Mouse (Mus musculus) limb, embryonic 13.5 days (tissue): ENCODE data around the gene Ano8. TPM values are rescaled to one million over a fixed set of nuclear protein-coding genes. Genes with fewer than 3 reads are reported as not detected.
A peak's percentile ranks its signal among the peaks of the same experiment; 100 is the strongest.

ENCODE experiments used
- ATAC-seq: fragments of 200-750 bp; cut with Nextera tagmentation; 2 replicates; pipeline ENCODE4 v1.8.0; 2017; ENCODE audit warnings: low read depth, moderate number of reproducible peaks, moderate TSS enrichment; ENCODE audit not compliant: low FRiP score
- H3K27ac ChIP-seq: fragments of 300-500 bp; sonication (generic); 2 replicates; pipeline ENCODE4 v1.5.1; 2015; ENCODE audit warnings: inconsistent platforms, mild to moderate bottlenecking, moderate library complexity
- H3K27me3 ChIP-seq: fragments of 300-500 bp; sonication (generic); 2 replicates; pipeline ENCODE4 v1.6.1; 2015; ENCODE audit warnings: mild to moderate bottlenecking, inconsistent platforms
- H3K36me3 ChIP-seq: fragments of 300-500 bp; sonication (generic); 2 replicates; pipeline ENCODE4 v1.6.1; 2015; ENCODE audit warnings: inconsistent platforms, mild to moderate bottlenecking, moderate library complexity
- H3K4me1 ChIP-seq: fragments of 300-500 bp; sonication (generic); 2 replicates; pipeline ENCODE4 v1.6.1; 2015; ENCODE audit warnings: inconsistent platforms
- H3K4me2 ChIP-seq: fragments of 300-500 bp; sonication (generic); replicated peaks from 2 replicates; pipeline ENCODE4 v1.6.1; 2015; ENCODE audit warnings: inconsistent platforms, mild to moderate bottlenecking, moderate library complexity
- H3K4me3 ChIP-seq: fragments of 300-500 bp; sonication (generic); 2 replicates; pipeline ENCODE4 v1.5.1; 2015; ENCODE audit warnings: moderate library complexity, mild to moderate bottlenecking, inconsistent platforms
- H3K9ac ChIP-seq: fragments of 300-500 bp; sonication (generic); 2 replicates; pipeline ENCODE4 v1.6.1; 2015; ENCODE audit warnings: mild to moderate bottlenecking, inconsistent platforms
- H3K9me3 ChIP-seq: fragments of 300-500 bp; sonication (generic); 2 replicates; pipeline ENCODE4 v1.6.1; 2016; ENCODE audit warnings: inconsistent platforms
- WGBS: fragments of 180-500 bp; shearing (Covaris S2); methylation state at CpG from one replicate; pipeline ENCODE4 v1.1.7; 2015; 5-methylcytosine and 5-hydroxymethylcytosine counted together
- polyA plus RNA-seq: library from polyadenylated mRNA; unstranded; fragments of >200 nt; fragmentation: Nextera tagmentation; extraction: Ambion mirVana; gene quantifications from 2 replicates; pipeline ENCODE4 v1.2.1, GENCODE M21; 2015

Ano8 gene
- polyA plus RNA-seq, 1 experiment from 2014 or later = 1.5 TPM

GRCm38 (mm10) chr8:71515043-71515442 lies 29.3 kb upstream of the Ano8 start:
- H3K4me3 ChIP-seq = no peak overlapping the region
- no peak for ATAC-seq
- no peak overlapping the region for H3K9ac ChIP-seq
- H3K36me3 ChIP-seq = no peaks in the 10 kb centered on the region
- H3K9me3 ChIP-seq = no peaks in the 10 kb centered on the region
- H3K27me3 ChIP-seq = peaks cover 18% of the 10 kb centered on the region
- H3K4me1 ChIP-seq = no peaks in the 10 kb centered on the region
- H3K27ac ChIP-seq = no peak overlapping the region
- 65% methylated on average over 5 of the region's 5 CpGs for WGBS
- no peak overlapping the region for H3K4me2 ChIP-seq

- Histone ChIP-seq H3K27ac (no peak overlapping the region), H3K4me1 (no peaks in the 10 kb centered on the region), H3K9me3 (no peaks in the 10 kb centered on the region), H3K36me3 (no peaks in the 10 kb centered on the region), H3K4me2 (no peak overlapping the region), H3K4me3 (no peak overlapping the region), H3K27me3 (peaks cover 36% of the 10 kb centered on the region), H3K9ac (no peak overlapping the region)
- ATAC-seq = no peak
- WGBS = 71% methylated on average over 15 of the region's 15 CpGs
Measured at GRCm38 (mm10) chr8:71513018-71513754, 27.4 kb upstream of the Ano8 start.

- H3K4me1 ChIP-seq = peaks cover 9% of the 10 kb centered on the region; the same call in 1 of the 2 replicates
- H3K9me3 ChIP-seq = no peaks in the 10 kb centered on the region
- 55% methylated on average over 14 of the region's 14 CpGs for WGBS
- no peaks in the 10 kb centered on the region for H3K36me3 ChIP-seq
- no peak for ATAC-seq
- no peak within 1 kb of the TSS for H3K9ac ChIP-seq
- H3K27me3 ChIP-seq = peaks cover 52% of the 10 kb centered on the region
- peak within 1 kb of the TSS; percentile 24 for H3K4me2 ChIP-seq
- H3K4me3 ChIP-seq = peak within 1 kb of the TSS; percentile 15
- no peak within 1 kb of the TSS for H3K27ac ChIP-seq
Measured at GRCm38 (mm10) chr8:71511644-71512043, 25.9 kb upstream of the Ano8 start, which contains the start of gene Plvap. Gene Plvap, minus strand, starts transcription at chr8:71511752.

GRCm38 (mm10) chr8:71509316-71509715 lies 23.6 kb upstream of the Ano8 start:
- H3K27me3 ChIP-seq = peaks cover 69% of the 10 kb centered on the region
- H3K4me2 ChIP-seq = peak overlapping the region; percentile 27; the same call in 1 of the 2 replicates
- H3K4me1 ChIP-seq = peaks cover 9% of the 10 kb centered on the region; the same call in 1 of the 2 replicates
- H3K9me3 ChIP-seq = no peaks in the 10 kb centered on the region
- no peak overlapping the region for H3K4me3 ChIP-seq
- WGBS = 56% methylated on average over 2 of the region's 2 CpGs
- ATAC-seq = no peak
- no peak overlapping the region for H3K9ac ChIP-seq
- no peaks in the 10 kb centered on the region for H3K36me3 ChIP-seq
- H3K27ac ChIP-seq = no peak overlapping the region

- no peaks in the 10 kb centered on the region for H3K9me3 ChIP-seq
- no peak overlapping the region for H3K27ac ChIP-seq
- peak overlapping the region; percentile 55 for H3K9ac ChIP-seq
- peak; percentile 72; the same call in 1 of the 2 replicates for ATAC-seq
- H3K36me3 ChIP-seq = no peaks in the 10 kb centered on the region
- H3K4me3 ChIP-seq = peak overlapping the region; percentile 46
- peaks cover 69% of the 10 kb centered on the region for H3K27me3 ChIP-seq
- under 1% methylated on average over 61 of the region's 61 CpGs for WGBS
- H3K4me1 ChIP-seq = peaks cover 9% of the 10 kb centered on the region; the same call in 1 of the 2 replicates
- peak overlapping the region; percentile 70 for H3K4me2 ChIP-seq
Measured at GRCm38 (mm10) chr8:71507589-71508104, 21.9 kb upstream of the Ano8 start.

GRCm38 (mm10) chr8:71505979-71506378 lies 20.2 kb upstream of the Ano8 start:
- Histone ChIP-seq H3K4me2 (no peak overlapping the region), H3K9me3 (no peaks in the 10 kb centered on the region), H3K9ac (no peak overlapping the region), H3K27me3 (peaks cover 60% of the 10 kb centered on the region), H3K27ac (no peak overlapping the region), H3K4me3 (no peak overlapping the region), H3K4me1 (peaks cover 9% of the 10 kb centered on the region; the same call in 1 of the 2 replicates), H3K36me3 (no peaks in the 10 kb centered on the region)
- no peak for ATAC-seq
- 81% methylated on average over 4 of the region's 4 CpGs for WGBS

GRCm38 (mm10) chr8:71505326-71505725 lies 19.6 kb upstream of the Ano8 start:
- H3K36me3 ChIP-seq = no peaks in the 10 kb centered on the region
- peaks cover 9% of the 10 kb centered on the region; the same call in 1 of the 2 replicates for H3K4me1 ChIP-seq
- H3K4me3 ChIP-seq = no peak overlapping the region
- no peak for ATAC-seq
- 94% methylated on average over 4 of the region's 4 CpGs for WGBS
- H3K4me2 ChIP-seq = no peak overlapping the region
- peaks cover 53% of the 10 kb centered on the region for H3K27me3 ChIP-seq
- H3K9me3 ChIP-seq = no peaks in the 10 kb centered on the region
- no peak overlapping the region for H3K27ac ChIP-seq
- H3K9ac ChIP-seq = no peak overlapping the region

- no peak overlapping the region for H3K9ac ChIP-seq
- no peak overlapping the region for H3K27ac ChIP-seq
- no peaks in the 10 kb centered on the region for H3K36me3 ChIP-seq
- 88% methylated on average over 4 of the region's 4 CpGs for WGBS
- H3K4me1 ChIP-seq = peaks cover 9% of the 10 kb centered on the region; the same call in 1 of the 2 replicates
- H3K4me2 ChIP-seq = no peak overlapping the region
- H3K27me3 ChIP-seq = peaks cover 44% of the 10 kb centered on the region
- no peak overlapping the region for H3K4me3 ChIP-seq
- ATAC-seq = no peak
- no peaks in the 10 kb centered on the region for H3K9me3 ChIP-seq
Measured at GRCm38 (mm10) chr8:71504349-71504748, 18.6 kb upstream of the Ano8 start.

GRCm38 (mm10) chr8:71498816-71499690 lies 13.3 kb upstream of the Ano8 start:
- Histone ChIP-seq H3K27me3 (no peaks in the 10 kb centered on the region), H3K4me2 (peak overlapping the region; percentile 23), H3K4me3 (no peak overlapping the region), H3K27ac (no peak overlapping the region), H3K9ac (0 out of 2 replicates have a peak overlapping the region, but pooled peaks have one; percentile 32), H3K9me3 (no peaks in the 10 kb centered on the region), H3K4me1 (peaks cover 34% of the 10 kb centered on the region), H3K36me3 (peaks cover 9% of the 10 kb centered on the region)
- no peak for ATAC-seq
- WGBS = 20% methylated on average over 16 of the region's 16 CpGs

- Histone ChIP-seq H3K27me3 (no peaks in the 10 kb centered on the region), H3K27ac (peak overlapping the region; percentile 15; the same call in 1 of the 2 replicates), H3K4me3 (no peak overlapping the region), H3K9ac (peak overlapping the region; percentile 32; the same call in 1 of the 2 replicates), H3K9me3 (no peaks in the 10 kb centered on the region), H3K4me1 (peaks cover 34% of the 10 kb centered on the region), H3K36me3 (peaks cover 17% of the 10 kb centered on the region), H3K4me2 (peak overlapping the region; percentile 23)
- no peak; the same call in 1 of the 2 replicates for ATAC-seq
- 19% methylated on average over 15 of the region's 15 CpGs for WGBS
Measured at GRCm38 (mm10) chr8:71497881-71498501, 12.2 kb upstream of the Ano8 start.

GRCm38 (mm10) chr8:71497077-71497645 lies 11.4 kb upstream of the Ano8 start:
- 91% methylated on average over 1 of the region's 1 CpGs for WGBS
- ATAC-seq = no peak
- Histone ChIP-seq H3K9me3 (no peaks in the 10 kb centered on the region), H3K4me1 (peaks cover 34% of the 10 kb centered on the region), H3K9ac (no peak overlapping the region), H3K4me3 (no peak overlapping the region), H3K4me2 (no peak overlapping the region), H3K27me3 (no peaks in the 10 kb centered on the region), H3K27ac (no peak overlapping the region), H3K36me3 (peaks cover 25% of the 10 kb centered on the region)
